Mouse (Mus musculus) lung, adult 2 months (tissue): Measurements from ENCODE around the gene Angptl8.
A peak's percentile ranks its signal among the peaks of the same experiment; 100 is the strongest.

Experiments used
- CTCF ChIP-seq: fragments of 200-500 bp; IDR thresholded peaks from 2 replicates; pipeline ENCODE4 v1.5.1; 2011; ENCODE audit warnings: mild to moderate bottlenecking, low read length, control low read depth; ENCODE audit not compliant: insufficient read depth
- POLR2A ChIP-seq: fragments of 200-500 bp; IDR thresholded peaks from 2 replicates; pipeline ENCODE4 v1.6.1; 2011; ENCODE audit warnings: low read depth, mild to moderate bottlenecking, control low read depth, low read length, borderline replicate concordance; ENCODE audit errors: extremely low read depth

- no peak for TF ChIP-seq CTCF
- peak; percentile 43; the same call in 1 of the 2 replicates for TF ChIP-seq POLR2A
Measured at GRCm38 (mm10) chr9:21846755-21847341, 11.5 kb downstream of the Angptl8 start.
